Mouse (Mus musculus) testis, adult 2 months (tissue): ENCODE data around the gene Rnf220.

Experiments used
- CTCF ChIP-seq: fragments of 200-500 bp; IDR thresholded peaks from 2 replicates; pipeline ENCODE4 v1.5.1; 2012; ENCODE audit warnings: low read depth, mild to moderate bottlenecking, inconsistent platforms, low read length, moderate library complexity; ENCODE audit not compliant: control insufficient read depth, insufficient read depth, insufficient replicate concordance
- POLR2A ChIP-seq: fragments of 200-500 bp; IDR thresholded peaks from 2 replicates; pipeline ENCODE4 v1.6.1; 2012; ENCODE audit warnings: low read depth, mild to moderate bottlenecking, inconsistent platforms, low read length, moderate library complexity; ENCODE audit not compliant: control insufficient read depth

- TF ChIP-seq POLR2A (no peak), CTCF (no peak)
Observed at GRCm38 (mm10) chr4:117403411-117403810, 93.4 kb downstream of the Rnf220 start.
